Mouse (Mus musculus) megakaryocyte-erythroid progenitor cell, adult 5-6 weeks (primary cell): ENCODE data around the gene Tubb4b. TPM values are rescaled to one million over a fixed set of nuclear protein-coding genes. Genes with fewer than 3 reads are reported as not detected.

ENCODE experiments used
- ATAC-seq: replicated peaks from 2 replicates; pipeline ENCODE4 v1.8.0; 2016; ENCODE audit warnings: mild to moderate bottlenecking, inconsistent platforms; ENCODE audit not compliant: severe bottlenecking, poor library complexity, low FRiP score, low TSS enrichment
- total RNA-seq, 2 experiments: library from RNA; stranded (forward) in 1 of 2; stranded (reverse) in 1 of 2; fragments of 200-1000, 215-1000 nt in 1 of 2; fragments of >200 nt in 1 of 2; fragmentation: Nextera tagmentation in 1 of 2; gene quantifications; 2 replicates each; pipeline ENCODE4 v1.2.3; 2014 to 2017

Gene Tubb4b
- total RNA-seq, 2 experiments from 2014 or later = 769 to 785 TPM

- ATAC-seq = no peak
Measured at GRCm38 (mm10) chr2:25177685-25178084, 46.8 kb downstream of the Tubb4b start.

GRCm38 (mm10) chr2:25177076-25177475 lies 47.4 kb downstream of the Tubb4b start:
- ATAC-seq = no peak

- ATAC-seq = no peak
Measured at GRCm38 (mm10) chr2:25176573-25176972, 47.9 kb downstream of the Tubb4b start.

- no peak for ATAC-seq
Measured at GRCm38 (mm10) chr2:25175690-25176078, 48.8 kb downstream of the Tubb4b start.

- no peak for ATAC-seq
Measured at GRCm38 (mm10) chr2:25174866-25175689, 49.4 kb downstream of the Tubb4b start.

- ATAC-seq = no peak
Measured at GRCm38 (mm10) chr2:25173821-25174220, 50.7 kb downstream of the Tubb4b start.

- no peak for ATAC-seq
Measured at GRCm38 (mm10) chr2:25172629-25173028, 51.9 kb downstream of the Tubb4b start.

Other genes starting within 250 kb of the Tubb4b start
Only the 30 nearest of the 33 such genes appear.
- 17.1 and 34.5 TPM in 2 replicates for gene Nsmf, start 170.3 kb downstream of the Tubb4b start, total RNA-seq (2014; fragmentation: Nextera tagmentation)
- 5.9 and 21.1 TPM in 2 replicates for gene Nsmf, start 170.3 kb downstream of the Tubb4b start, total RNA-seq (2017)
- gene Entpd8, start 144.4 kb downstream of the Tubb4b start, total RNA-seq (2014; fragmentation: Nextera tagmentation) = not detected in 2 replicates
- gene Entpd8, start 144.4 kb downstream of the Tubb4b start, total RNA-seq (2017) = not detected in 2 replicates
- not detected in 2 replicates for gene Noxa1, start 129.6 kb downstream of the Tubb4b start, total RNA-seq (2014; fragmentation: Nextera tagmentation)
- gene Noxa1, start 129.6 kb downstream of the Tubb4b start, total RNA-seq (2017) = 1.1 TPM in 1 of 2 replicates, not detected in the other
- gene Nrarp, start 43.9 kb downstream of the Tubb4b start, total RNA-seq (2014; fragmentation: Nextera tagmentation) = 3.5 and 4.6 TPM in 2 replicates
- 1.3 and 2.4 TPM in 2 replicates for gene Nrarp, start 43.9 kb downstream of the Tubb4b start, total RNA-seq (2017)
- gene Tor4a, start 27.8 kb downstream of the Tubb4b start, total RNA-seq (2014; fragmentation: Nextera tagmentation) = 12.6 and 13.0 TPM in 2 replicates
- 8.0 and 11.8 TPM in 2 replicates for gene Tor4a, start 27.8 kb downstream of the Tubb4b start, total RNA-seq (2017)
- 50.8 and 67.6 TPM in 2 replicates for gene Nelfb, start 13.2 kb downstream of the Tubb4b start, total RNA-seq (2014; fragmentation: Nextera tagmentation)
- gene Nelfb, start 13.2 kb downstream of the Tubb4b start, total RNA-seq (2017) = 26.4 and 28.2 TPM in 2 replicates
- not detected in 2 replicates for gene Stpg3, start 10.1 kb downstream of the Tubb4b start, total RNA-seq (2014; fragmentation: Nextera tagmentation)
- gene Stpg3, start 10.1 kb downstream of the Tubb4b start, total RNA-seq (2017) = 3.2 TPM in 1 of 2 replicates, not detected in the other
- not detected in 2 replicates for gene Fam166a, start 6.0 kb downstream of the Tubb4b start, total RNA-seq (2014; fragmentation: Nextera tagmentation)
- gene Fam166a, start 6.0 kb downstream of the Tubb4b start, total RNA-seq (2017) = not detected in 2 replicates
- gene Slc34a3, start 9.7 kb upstream of the Tubb4b start, total RNA-seq (2014; fragmentation: Nextera tagmentation) = not detected in 2 replicates
- gene Slc34a3, start 9.7 kb upstream of the Tubb4b start, total RNA-seq (2017) = not detected in 2 replicates
- gene Rnf224, start 12.1 kb upstream of the Tubb4b start, total RNA-seq (2014; fragmentation: Nextera tagmentation) = not detected in 2 replicates
- not detected in 2 replicates for gene Rnf224, start 12.1 kb upstream of the Tubb4b start, total RNA-seq (2017)
- 1.6 and 10.2 TPM in 2 replicates for gene Rnf208, start 17.6 kb upstream of the Tubb4b start, total RNA-seq (2014; fragmentation: Nextera tagmentation)
- gene Rnf208, start 17.6 kb upstream of the Tubb4b start, total RNA-seq (2017) = 0.72 TPM in 1 of 2 replicates, not detected in the other
- not detected in 2 replicates for gene Cysrt1, start 17.8 kb upstream of the Tubb4b start, total RNA-seq (2014; fragmentation: Nextera tagmentation)
- not detected in 2 replicates for gene Cysrt1, start 17.8 kb upstream of the Tubb4b start, total RNA-seq (2017)
- gene AL732309.1, start 22.2 kb upstream of the Tubb4b start, total RNA-seq (2014; fragmentation: Nextera tagmentation) = 15.3 and 21.7 TPM in 2 replicates
- 3.3 and 4.9 TPM in 2 replicates for gene AL732309.1, start 22.2 kb upstream of the Tubb4b start, total RNA-seq (2017)
- gene Tmem203, start 30.7 kb upstream of the Tubb4b start, total RNA-seq (2014; fragmentation: Nextera tagmentation) = 14.3 and 19.6 TPM in 2 replicates
- gene Tmem203, start 30.7 kb upstream of the Tubb4b start, total RNA-seq (2017) = 4.3 and 9.1 TPM in 2 replicates
- gene Tprn, start 37.9 kb upstream of the Tubb4b start, total RNA-seq (2014; fragmentation: Nextera tagmentation) = 17.5 and 27.4 TPM in 2 replicates
- 9.8 and 15.0 TPM in 2 replicates for gene Tprn, start 37.9 kb upstream of the Tubb4b start, total RNA-seq (2017)
- 183 and 205 TPM in 2 replicates for gene Ssna1, start 47.7 kb upstream of the Tubb4b start, total RNA-seq (2014; fragmentation: Nextera tagmentation)
- gene Ssna1, start 47.7 kb upstream of the Tubb4b start, total RNA-seq (2017) = 81.8 and 104 TPM in 2 replicates
- 52.0 and 56.6 TPM in 2 replicates for gene Anapc2, start 47.8 kb upstream of the Tubb4b start, total RNA-seq (2014; fragmentation: Nextera tagmentation)
- gene Anapc2, start 47.8 kb upstream of the Tubb4b start, total RNA-seq (2017) = 31.3 and 39.0 TPM in 2 replicates
- gene Tmem210, start 63.4 kb upstream of the Tubb4b start, total RNA-seq (2014; fragmentation: Nextera tagmentation) = not detected in 2 replicates
- not detected in 2 replicates for gene Tmem210, start 63.4 kb upstream of the Tubb4b start, total RNA-seq (2017)
- gene Lrrc26, start 65.2 kb upstream of the Tubb4b start, total RNA-seq (2014; fragmentation: Nextera tagmentation) = not detected in 2 replicates
- gene Lrrc26, start 65.2 kb upstream of the Tubb4b start, total RNA-seq (2017) = not detected in 2 replicates
- gene Grin1, start 94.5 kb upstream of the Tubb4b start, total RNA-seq (2014; fragmentation: Nextera tagmentation) = not detected in 2 replicates
- gene Grin1, start 94.5 kb upstream of the Tubb4b start, total RNA-seq (2017) = not detected in 2 replicates
- gene Man1b1, start 107.6 kb upstream of the Tubb4b start, total RNA-seq (2014; fragmentation: Nextera tagmentation) = 37.1 and 38.9 TPM in 2 replicates
- 31.8 and 82.7 TPM in 2 replicates for gene Man1b1, start 107.6 kb upstream of the Tubb4b start, total RNA-seq (2017)
- gene Dpp7, start 131.7 kb upstream of the Tubb4b start, total RNA-seq (2014; fragmentation: Nextera tagmentation) = 9.5 and 16.6 TPM in 2 replicates
- 22.0 and 59.0 TPM in 2 replicates for gene Dpp7, start 131.7 kb upstream of the Tubb4b start, total RNA-seq (2017)
- 9.7 and 12.7 TPM in 2 replicates for gene Uap1l1, start 141.0 kb upstream of the Tubb4b start, total RNA-seq (2014; fragmentation: Nextera tagmentation)
- gene Uap1l1, start 141.0 kb upstream of the Tubb4b start, total RNA-seq (2017) = 2.0 and 2.5 TPM in 2 replicates
- gene Sapcd2, start 147.6 kb upstream of the Tubb4b start, total RNA-seq (2014; fragmentation: Nextera tagmentation) = 18.4 and 19.0 TPM in 2 replicates
- 4.9 and 7.1 TPM in 2 replicates for gene Sapcd2, start 147.6 kb upstream of the Tubb4b start, total RNA-seq (2017)
- gene Entpd2, start 171.2 kb upstream of the Tubb4b start, total RNA-seq (2014; fragmentation: Nextera tagmentation) = not detected in 2 replicates
- not detected in 2 replicates for gene Entpd2, start 171.2 kb upstream of the Tubb4b start, total RNA-seq (2017)
- not detected in 2 replicates for gene Npdc1, start 174.6 kb upstream of the Tubb4b start, total RNA-seq (2014; fragmentation: Nextera tagmentation)
- gene Npdc1, start 174.6 kb upstream of the Tubb4b start, total RNA-seq (2017) = not detected in 2 replicates
- 3.4 and 6.3 TPM in 2 replicates for gene Fut7, start 198.6 kb upstream of the Tubb4b start, total RNA-seq (2014; fragmentation: Nextera tagmentation)
- gene Fut7, start 198.6 kb upstream of the Tubb4b start, total RNA-seq (2017) = 4.5 and 4.9 TPM in 2 replicates
- gene Abca2, start 204.0 kb upstream of the Tubb4b start, total RNA-seq (2014; fragmentation: Nextera tagmentation) = 34.7 and 38.3 TPM in 2 replicates
- gene Abca2, start 204.0 kb upstream of the Tubb4b start, total RNA-seq (2017) = 10.8 and 13.1 TPM in 2 replicates
- gene Clic3, start 232.1 kb upstream of the Tubb4b start, total RNA-seq (2014; fragmentation: Nextera tagmentation) = not detected in 2 replicates
- not detected in 2 replicates for gene Clic3, start 232.1 kb upstream of the Tubb4b start, total RNA-seq (2017)
- 34.5 and 36.3 TPM in 2 replicates for gene Paxx, start 236.4 kb upstream of the Tubb4b start, total RNA-seq (2014; fragmentation: Nextera tagmentation)
- gene Paxx, start 236.4 kb upstream of the Tubb4b start, total RNA-seq (2017) = 17.9 and 25.9 TPM in 2 replicates